Mouse (Mus musculus): ENCODE measurements around the gene Olfr211. TPM values are rescaled to one million over a fixed set of nuclear protein-coding genes. Genes with fewer than 3 reads are reported as not detected.

Gene Olfr211
- total and polyA plus RNA-seq, 3 experiments: not detected

DNA sequence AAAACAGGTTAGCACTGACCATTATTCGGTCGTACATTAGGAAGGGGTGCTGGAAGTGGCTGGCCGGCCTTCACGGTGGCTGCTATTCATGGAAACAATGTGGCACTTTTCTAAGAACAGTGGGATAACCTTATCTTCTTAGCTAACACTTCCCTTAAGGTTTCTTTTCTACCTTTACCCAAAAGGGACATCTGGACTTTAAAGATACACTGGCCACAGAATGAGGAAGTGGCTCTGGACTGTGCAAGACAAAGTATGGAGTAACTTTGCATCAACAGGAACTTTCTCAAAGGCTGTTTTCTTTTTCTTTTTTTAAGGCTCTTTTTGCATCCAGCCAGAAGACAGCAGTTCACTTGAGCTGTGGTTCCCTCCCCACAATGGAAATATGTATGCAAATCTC is 30.2 kb upstream of the Olfr211 start:
- no peak overlapping the region for H3K4me3 ChIP-seq
- peaks cover 2% of the 10 kb centered on the region; the same call in 1 of the 2 replicates for H3K27me3 ChIP-seq (ENCODE audit: control insufficient read depth, insufficient read depth, low read length)
- no peak for DNase-seq
- no peak overlapping the region for H3K9ac ChIP-seq (ENCODE audit: low read depth, low read length)
- WGBS: 47% methylated on average over 4 of the region's 4 CpGs
- intact Hi-C loops (cut with DNase I): no loop called here
- H3K79me2 ChIP-seq (replicated peaks; ENCODE audit: control insufficient read depth, insufficient read depth, low read length): no peaks in the 10 kb centered on the region; the same call in 1 of the 2 replicates
- H3K4me1 ChIP-seq (ENCODE audit: control insufficient read depth, insufficient read depth, low read length): peaks cover 2% of the 10 kb centered on the region
- no peak overlapping the region for H3K27ac ChIP-seq
- H3K36me3 ChIP-seq (ENCODE audit: control insufficient read depth, insufficient read depth, low read length): no peaks in the 10 kb centered on the region
- TF ChIP-seq EP300 (IDR thresholded peaks at IDR 0.05; ENCODE audit: insufficient read depth, low read depth, low read length) (no peak), POLR2A (IDR thresholded peaks at IDR 0.05; ENCODE audit: insufficient read depth, low read depth, low read length) (no peak), CTCF (IDR thresholded peaks at IDR 0.05) (no peak)

- Histone ChIP-seq H3K27me3 (ENCODE audit: control insufficient read depth, insufficient read depth, low read length) (peaks cover 2% of the 10 kb centered on the region; the same call in 1 of the 2 replicates), H3K9ac (ENCODE audit: low read depth, low read length) (no peak overlapping the region), H3K27ac (no peak overlapping the region), H3K36me3 (ENCODE audit: control insufficient read depth, insufficient read depth, low read length) (no peaks in the 10 kb centered on the region), H3K4me3 (no peak overlapping the region), H3K4me1 (ENCODE audit: control insufficient read depth, insufficient read depth, low read length) (peaks cover 2% of the 10 kb centered on the region), H3K79me2 (replicated peaks; ENCODE audit: control insufficient read depth, insufficient read depth, low read length) (no peaks in the 10 kb centered on the region; the same call in 1 of the 2 replicates)
- no peak for DNase-seq
- no peak for TF ChIP-seq EP300 (IDR thresholded peaks at IDR 0.05; ENCODE audit: insufficient read depth, low read depth, low read length)
- TF ChIP-seq POLR2A (IDR thresholded peaks at IDR 0.05; ENCODE audit: insufficient read depth, low read depth, low read length): no peak
- no peak for TF ChIP-seq CTCF (IDR thresholded peaks at IDR 0.05)
- intact Hi-C loops (cut with DNase I): no loop called here
- 60% methylated on average over 2 of the region's 2 CpGs for WGBS
Observed at GRCm38 (mm10) chr6:116459232-116459631, 29.7 kb upstream of the Olfr211 start.

GRCm38 (mm10) chr6:116460544-116461283 is 28.2 kb upstream of the Olfr211 start, which contains the start of gene Alox5:
Gene Alox5 (minus strand): TSS chr6:116461178.
- H3K9ac ChIP-seq (ENCODE audit: low read depth, low read length): peak within 1 kb of the TSS; percentile 72
- WGBS: 4% methylated on average over 43 of the region's 43 CpGs
- no peaks in the 10 kb centered on the region for H3K36me3 ChIP-seq (ENCODE audit: control insufficient read depth, insufficient read depth, low read length)
- H3K4me3 ChIP-seq: peak within 1 kb of the TSS; percentile 26; the same call in 1 of the 2 replicates
- peak; percentile 42; the same call in 1 of the 2 replicates for TF ChIP-seq POLR2A (IDR thresholded peaks at IDR 0.05; ENCODE audit: insufficient read depth, low read depth, low read length)
- peak; percentile 34 for TF ChIP-seq CTCF (IDR thresholded peaks at IDR 0.05)
- no peak for TF ChIP-seq EP300 (IDR thresholded peaks at IDR 0.05; ENCODE audit: insufficient read depth, low read depth, low read length)
- intact Hi-C loops (cut with DNase I): no loop called here
- H3K27ac ChIP-seq: peak within 1 kb of the TSS; percentile 5; the same call in 1 of the 2 replicates
- DNase-seq: peak; percentile 67 to 73
- H3K79me2 ChIP-seq (replicated peaks; ENCODE audit: control insufficient read depth, insufficient read depth, low read length): no peaks in the 10 kb centered on the region; the same call in 1 of the 2 replicates
- peaks cover 2% of the 10 kb centered on the region; the same call in 1 of the 2 replicates for H3K27me3 ChIP-seq (ENCODE audit: control insufficient read depth, insufficient read depth, low read length)
- H3K4me1 ChIP-seq (ENCODE audit: control insufficient read depth, insufficient read depth, low read length): peaks cover 2% of the 10 kb centered on the region

DNA sequence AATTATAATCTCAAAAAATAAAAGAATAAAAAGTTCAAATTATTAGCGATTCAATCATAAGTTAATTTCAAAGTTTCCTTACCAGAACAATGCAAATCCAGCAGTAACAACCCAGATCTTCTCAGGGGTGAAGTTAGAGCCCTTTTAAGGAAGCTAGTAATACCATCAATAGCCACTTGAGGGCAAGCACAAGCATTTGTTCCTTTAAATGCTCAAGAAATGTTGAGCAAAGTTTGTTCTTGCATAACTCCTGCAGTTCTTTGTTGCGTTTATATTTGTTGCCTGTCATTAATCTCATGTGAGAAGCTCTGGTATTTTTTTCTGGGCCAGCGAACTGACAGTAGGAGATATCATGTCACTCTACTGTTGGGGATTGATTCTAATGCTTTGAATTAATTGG is 20.8 kb upstream of the Olfr211 start:
- no peak for DNase-seq
- H3K79me2 ChIP-seq (replicated peaks; ENCODE audit: control insufficient read depth, insufficient read depth, low read length): no peaks in the 10 kb centered on the region
- no peaks in the 10 kb centered on the region for H3K27me3 ChIP-seq (ENCODE audit: control insufficient read depth, insufficient read depth, low read length)
- TF ChIP-seq POLR2A (IDR thresholded peaks at IDR 0.05; ENCODE audit: insufficient read depth, low read depth, low read length) (no peak), CTCF (IDR thresholded peaks at IDR 0.05) (peak; percentile 69), EP300 (IDR thresholded peaks at IDR 0.05; ENCODE audit: insufficient read depth, low read depth, low read length) (no peak)
- no peak overlapping the region for H3K9ac ChIP-seq (ENCODE audit: low read depth, low read length)
- intact Hi-C loops (cut with DNase I): no loop called here
- 24% methylated on average over 3 of the region's 3 CpGs for WGBS
- no peak overlapping the region for H3K27ac ChIP-seq
- no peak overlapping the region for H3K4me3 ChIP-seq
- no peaks in the 10 kb centered on the region for H3K36me3 ChIP-seq (ENCODE audit: control insufficient read depth, insufficient read depth, low read length)
- H3K4me1 ChIP-seq (ENCODE audit: control insufficient read depth, insufficient read depth, low read length): no peaks in the 10 kb centered on the region

GRCm38 (mm10) chr6:116485081-116485480 is 3.8 kb upstream of the Olfr211 start:
- Histone ChIP-seq H3K36me3 (ENCODE audit: control insufficient read depth, insufficient read depth, low read length) (no peaks in the 10 kb centered on the region), H3K79me2 (replicated peaks; ENCODE audit: control insufficient read depth, insufficient read depth, low read length) (no peaks in the 10 kb centered on the region), H3K4me3 (no peak overlapping the region), H3K27ac (no peak overlapping the region), H3K9ac (ENCODE audit: low read depth, low read length) (no peak overlapping the region), H3K27me3 (ENCODE audit: control insufficient read depth, insufficient read depth, low read length) (no peaks in the 10 kb centered on the region), H3K4me1 (ENCODE audit: control insufficient read depth, insufficient read depth, low read length) (no peaks in the 10 kb centered on the region)
- 74% methylated on average over 1 of the region's 1 CpGs for WGBS
- TF ChIP-seq POLR2A (IDR thresholded peaks at IDR 0.05; ENCODE audit: insufficient read depth, low read depth, low read length): no peak
- no peak for TF ChIP-seq EP300 (IDR thresholded peaks at IDR 0.05; ENCODE audit: insufficient read depth, low read depth, low read length)
- TF ChIP-seq CTCF (IDR thresholded peaks at IDR 0.05): no peak
- intact Hi-C loops (cut with DNase I): no loop called here
- no peak for DNase-seq

- no peaks in the 10 kb centered on the region for H3K4me1 ChIP-seq (ENCODE audit: control insufficient read depth, insufficient read depth, low read length)
- no peaks in the 10 kb centered on the region for H3K36me3 ChIP-seq (ENCODE audit: control insufficient read depth, insufficient read depth, low read length)
- H3K27ac ChIP-seq: no peak overlapping the region
- intact Hi-C loops (cut with DNase I): no loop called here
- TF ChIP-seq POLR2A (IDR thresholded peaks at IDR 0.05; ENCODE audit: insufficient read depth, low read depth, low read length): no peak
- no peak for TF ChIP-seq EP300 (IDR thresholded peaks at IDR 0.05; ENCODE audit: insufficient read depth, low read depth, low read length)
- no peak for TF ChIP-seq CTCF (IDR thresholded peaks at IDR 0.05)
- DNase-seq: no peak
- H3K9ac ChIP-seq (ENCODE audit: low read depth, low read length): no peak overlapping the region
- H3K4me3 ChIP-seq: no peak overlapping the region
- H3K27me3 ChIP-seq (ENCODE audit: control insufficient read depth, insufficient read depth, low read length): no peaks in the 10 kb centered on the region
- 41% methylated on average over 1 of the region's 1 CpGs for WGBS
- H3K79me2 ChIP-seq (replicated peaks; ENCODE audit: control insufficient read depth, insufficient read depth, low read length): no peaks in the 10 kb centered on the region
Observed at GRCm38 (mm10) chr6:116486833-116487232, 2.1 kb upstream of the Olfr211 start.
